Mouse (Mus musculus) intestine, embryonic 16.5 days (tissue): Measurements from ENCODE around the gene Sdccag8. TPM values are rescaled to one million over a fixed set of nuclear protein-coding genes. Genes with fewer than 3 reads are reported as not detected.

ENCODE experiments used
- ATAC-seq: fragments of 200-750 bp; cut with Nextera tagmentation; 2 replicates; pipeline ENCODE4 v1.8.0; 2017; ENCODE audit warnings: moderate TSS enrichment, moderate library complexity
- H3K27ac ChIP-seq: fragments of 300-500 bp; sonication (generic); 2 replicates; pipeline ENCODE4 v1.5.1; 2014; ENCODE audit warnings: mild to moderate bottlenecking, low read length
- H3K27me3 ChIP-seq: fragments of 300-500 bp; sonication (generic); replicated peaks from 2 replicates; pipeline ENCODE4 v1.6.1; 2014; ENCODE audit warnings: low read length, control low read depth, mixed read lengths; ENCODE audit not compliant: control insufficient read depth, insufficient read depth
- H3K36me3 ChIP-seq: fragments of 300-500 bp; sonication (generic); 2 replicates; pipeline ENCODE4 v1.6.1; 2014; ENCODE audit warnings: low read length, control low read depth; ENCODE audit not compliant: control insufficient read depth, insufficient read depth
- H3K4me1 ChIP-seq: fragments of 300-500 bp; sonication (generic); 2 replicates; pipeline ENCODE4 v1.6.1; 2014; ENCODE audit warnings: low read length, control low read depth, mixed read lengths; ENCODE audit not compliant: control insufficient read depth, insufficient read depth
- H3K4me2 ChIP-seq: fragments of 300-500 bp; sonication (generic); 2 replicates; pipeline ENCODE4 v1.6.1; 2014; ENCODE audit warnings: low read depth, low read length, control low read depth
- H3K4me3 ChIP-seq: fragments of 300-500 bp; sonication (generic); 2 replicates; pipeline ENCODE4 v1.5.1; 2014; ENCODE audit warnings: mild to moderate bottlenecking, low read length
- H3K9ac ChIP-seq: fragments of 300-500 bp; sonication (generic); 2 replicates; pipeline ENCODE4 v1.6.1; 2014; ENCODE audit warnings: low read depth, low read length
- H3K9me3 ChIP-seq: fragments of 300-500 bp; sonication (generic); 2 replicates; pipeline ENCODE4 v1.6.1; 2016; ENCODE audit warnings: low read length, control low read depth; ENCODE audit not compliant: control insufficient read depth
- WGBS: fragments of 180-500 bp; shearing (Covaris S2); extraction: QIAGEN DNeasy Blood & Tissue Kit; methylation state at CpG from one replicate; pipeline ENCODE4 v1.1.7; 2014; 5-methylcytosine and 5-hydroxymethylcytosine counted together
- polyA plus RNA-seq: library from polyadenylated mRNA; unstranded; fragments of >200 nt; fragmentation: Nextera tagmentation; extraction: Ambion mirVana; gene quantifications from 2 replicates; pipeline ENCODE4 v1.2.1, GENCODE M21; 2015

Sdccag8 gene
- polyA plus RNA-seq, 1 experiment from 2014 or later, result 30.3 TPM

GRCm38 (mm10) chr1:176943126-176943525 is 128.7 kb downstream of the Sdccag8 start:
- ATAC-seq, result no peak
- H3K4me1 ChIP-seq, result no peaks in the 10 kb centered on the region
- no peak overlapping the region for H3K4me3 ChIP-seq
- no peaks in the 10 kb centered on the region for H3K9me3 ChIP-seq
- H3K9ac ChIP-seq, result no peak overlapping the region
- H3K4me2 ChIP-seq, result no peak overlapping the region
- no peaks in the 10 kb centered on the region for H3K36me3 ChIP-seq
- no peaks in the 10 kb centered on the region for H3K27me3 ChIP-seq
- H3K27ac ChIP-seq, result no peak overlapping the region
- WGBS, result 91% methylated on average over 5 of the region's 5 CpGs

- H3K27ac ChIP-seq, result no peak overlapping the region
- no peaks in the 10 kb centered on the region for H3K9me3 ChIP-seq
- H3K4me3 ChIP-seq, result no peak overlapping the region
- WGBS, result 85% methylated on average over 5 of the region's 5 CpGs
- H3K27me3 ChIP-seq, result no peaks in the 10 kb centered on the region
- no peak overlapping the region for H3K4me2 ChIP-seq
- no peaks in the 10 kb centered on the region for H3K4me1 ChIP-seq
- H3K9ac ChIP-seq, result no peak overlapping the region
- ATAC-seq, result no peak
- no peaks in the 10 kb centered on the region for H3K36me3 ChIP-seq
These were observed 129.5 kb downstream of the Sdccag8 start for GRCm38 (mm10) chr1:176943987-176944386.

- WGBS, result 75% methylated on average over 8 of the region's 8 CpGs
These were observed 130.2 kb downstream of the Sdccag8 start for GRCm38 (mm10) chr1:176944458-176945174.

GRCm38 (mm10) chr1:176945175-176945540 is 130.7 kb downstream of the Sdccag8 start:
- Histone ChIP-seq H3K36me3 (no peaks in the 10 kb centered on the region), H3K4me2 (no peak overlapping the region), H3K4me1 (no peaks in the 10 kb centered on the region), H3K4me3 (no peak overlapping the region), H3K27ac (no peak overlapping the region), H3K9me3 (no peaks in the 10 kb centered on the region), H3K27me3 (no peaks in the 10 kb centered on the region), H3K9ac (no peak overlapping the region)
- WGBS, result 78% methylated on average over 12 of the region's 12 CpGs
- ATAC-seq, result no peak

More at GRCm38 (mm10) chr1:176944458-176945174, 130.2 kb downstream of the Sdccag8 start:
- H3K27me3 ChIP-seq, result no peaks in the 10 kb centered on the region
- H3K9ac ChIP-seq, result no peak overlapping the region
- no peak for ATAC-seq
- H3K9me3 ChIP-seq, result no peaks in the 10 kb centered on the region
- H3K4me1 ChIP-seq, result no peaks in the 10 kb centered on the region
- H3K36me3 ChIP-seq, result no peaks in the 10 kb centered on the region
- H3K4me3 ChIP-seq, result no peak overlapping the region
- no peak overlapping the region for H3K4me2 ChIP-seq
- no peak overlapping the region for H3K27ac ChIP-seq

GRCm38 (mm10) chr1:176946031-176946795 is 131.8 kb downstream of the Sdccag8 start:
- Histone ChIP-seq H3K27me3 (no peaks in the 10 kb centered on the region), H3K4me1 (no peaks in the 10 kb centered on the region), H3K36me3 (no peaks in the 10 kb centered on the region), H3K9me3 (no peaks in the 10 kb centered on the region), H3K4me3 (no peak overlapping the region), H3K4me2 (no peak overlapping the region), H3K9ac (no peak overlapping the region), H3K27ac (no peak overlapping the region)
- no peak for ATAC-seq
- WGBS, result 76% methylated on average over 11 of the region's 11 CpGs

GRCm38 (mm10) chr1:176946796-176947181 is 132.3 kb downstream of the Sdccag8 start:
- no peak overlapping the region for H3K4me2 ChIP-seq
- ATAC-seq, result no peak
- no peak overlapping the region for H3K9ac ChIP-seq
- no peak overlapping the region for H3K4me3 ChIP-seq
- H3K36me3 ChIP-seq, result no peaks in the 10 kb centered on the region
- H3K27me3 ChIP-seq, result no peaks in the 10 kb centered on the region
- 75% methylated on average over 7 of the region's 7 CpGs for WGBS
- H3K4me1 ChIP-seq, result no peaks in the 10 kb centered on the region
- no peaks in the 10 kb centered on the region for H3K9me3 ChIP-seq
- H3K27ac ChIP-seq, result no peak overlapping the region

GRCm38 (mm10) chr1:176948861-176949260 is 134.4 kb downstream of the Sdccag8 start:
- Histone ChIP-seq H3K4me1 (no peaks in the 10 kb centered on the region), H3K9me3 (no peaks in the 10 kb centered on the region), H3K27ac (no peak overlapping the region), H3K36me3 (no peaks in the 10 kb centered on the region), H3K4me2 (no peak overlapping the region), H3K4me3 (no peak overlapping the region), H3K27me3 (no peaks in the 10 kb centered on the region), H3K9ac (no peak overlapping the region)
- ATAC-seq, result no peak
- WGBS, result 77% methylated on average over 6 of the region's 6 CpGs

GRCm38 (mm10) chr1:176949320-176949719 is 134.9 kb downstream of the Sdccag8 start:
- no peak overlapping the region for H3K4me2 ChIP-seq
- no peak overlapping the region for H3K27ac ChIP-seq
- 78% methylated on average over 6 of the region's 6 CpGs for WGBS
- no peak for ATAC-seq
- H3K4me3 ChIP-seq, result no peak overlapping the region
- no peaks in the 10 kb centered on the region for H3K27me3 ChIP-seq
- no peaks in the 10 kb centered on the region for H3K36me3 ChIP-seq
- no peak overlapping the region for H3K9ac ChIP-seq
- no peaks in the 10 kb centered on the region for H3K9me3 ChIP-seq
- H3K4me1 ChIP-seq, result no peaks in the 10 kb centered on the region

- Histone ChIP-seq H3K27me3 (no peaks in the 10 kb centered on the region), H3K4me1 (no peaks in the 10 kb centered on the region), H3K27ac (no peak overlapping the region), H3K9ac (no peak overlapping the region), H3K4me2 (no peak overlapping the region), H3K9me3 (no peaks in the 10 kb centered on the region), H3K36me3 (no peaks in the 10 kb centered on the region), H3K4me3 (no peak overlapping the region)
- 84% methylated on average over 6 of the region's 6 CpGs for WGBS
- ATAC-seq, result no peak
These were observed 135.6 kb downstream of the Sdccag8 start for GRCm38 (mm10) chr1:176950061-176950460.
